Mouse (Mus musculus): ENCODE measurements around the gene Cyb5b.

Gene Cyb5b

GRCm38 (mm10) chr8:107227011-107227626, 76.7 kb downstream of the Cyb5b start:
- DNase-seq (ENCODE audit: low spot score in 2 of 2) = no peak

DNA sequence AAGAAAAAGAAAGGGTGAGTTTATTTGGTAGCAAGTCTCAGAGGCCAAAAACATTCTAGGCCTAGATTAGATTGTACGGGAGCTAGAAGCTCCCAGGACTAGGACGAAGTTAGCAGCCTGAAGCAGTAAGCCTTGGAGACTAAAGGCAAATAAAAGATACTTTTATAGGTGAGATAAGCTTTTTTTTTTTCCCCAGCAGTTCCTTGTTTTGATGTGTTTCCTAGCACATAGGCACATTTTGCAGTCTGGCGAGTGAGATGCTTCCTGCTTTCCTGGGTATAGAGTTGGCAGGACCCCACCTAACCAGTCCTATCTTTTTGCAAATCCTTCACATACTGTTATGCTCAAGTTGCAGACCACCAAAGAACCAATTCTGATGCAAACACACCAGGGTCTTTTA, 82.8 kb downstream of the Cyb5b start:
- no peak for DNase-seq (ENCODE audit: low spot score in 2 of 2)

GRCm38 (mm10) chr8:107233718-107234117, 83.3 kb downstream of the Cyb5b start:
- no peak for DNase-seq (ENCODE audit: low spot score in 2 of 2)
